Mouse (Mus musculus): ENCODE measurements at regions not wholly inside any gene's neighbourhood (a gene's known extent, or its start where the extent isn't known, plus 50 kb on each side); places are given as distances from the start of the nearest gene placed in this dataset.

- no peak for TF ChIP-seq POLR2A (IDR thresholded peaks at IDR 0.05; ENCODE audit: insufficient read length, low read depth)
- TF ChIP-seq POLR2AphosphoS2 (IDR thresholded peaks at IDR 0.05; ENCODE audit: insufficient read length, low read depth): no peak
- TF ChIP-seq TCF12 (IDR thresholded peaks at IDR 0.05; ENCODE audit: insufficient read depth, poor library complexity, severe bottlenecking): no peak
- no peak for TF ChIP-seq E2F4 (IDR thresholded peaks at IDR 0.05; ENCODE audit: insufficient read depth)
- TF ChIP-seq USF1 (IDR thresholded peaks at IDR 0.05; ENCODE audit: low read depth): no peak
- no peak for TF ChIP-seq MAX (IDR thresholded peaks at IDR 0.05; ENCODE audit: low read depth)
- TF ChIP-seq REST (IDR thresholded peaks at IDR 0.05; ENCODE audit: insufficient read depth, insufficient read length): no peak
- no peak for TF ChIP-seq MYOD1 (IDR thresholded peaks at IDR 0.05; ENCODE audit: control insufficient read depth in 1 of 3, insufficient read length in 2 of 3, low read depth in 2 of 3)
- no peak for TF ChIP-seq TCF3 (IDR thresholded peaks at IDR 0.05; ENCODE audit: insufficient read length, low read depth)
- no peak for TF ChIP-seq CEBPB (IDR thresholded peaks at IDR 0.05; ENCODE audit: insufficient read depth, poor library complexity, severe bottlenecking)
- TF ChIP-seq SRF (IDR thresholded peaks at IDR 0.05; ENCODE audit: control insufficient read depth, insufficient read length, low read depth): no peak
- no peak for TF ChIP-seq MYOG (IDR thresholded peaks at IDR 0.05; ENCODE audit: control insufficient read depth in 1 of 3, insufficient read depth in 1 of 3, insufficient read length in 2 of 3, low read depth in 2 of 3)
These were observed 88.9 kb upstream of the Sphkap start for GRCm38 (mm10) chr1:83496888-83497287.
